Mouse (Mus musculus) midbrain, embryonic 13.5 days (tissue): ENCODE data around the gene Gpr87. TPM values are rescaled to one million over a fixed set of nuclear protein-coding genes. Genes with fewer than 3 reads are reported as not detected.

ENCODE experiments used
- ATAC-seq: fragments of 200-750 bp; cut with Nextera tagmentation; 2 replicates; pipeline ENCODE4 v1.8.0; 2017; ENCODE audit warnings: mild to moderate bottlenecking, moderate TSS enrichment, moderate library complexity
- H3K27ac ChIP-seq: fragments of 300-500 bp; sonication (generic); 2 replicates; pipeline ENCODE4 v1.5.1; 2015; ENCODE audit warnings: inconsistent platforms, mild to moderate bottlenecking, moderate library complexity
- H3K27me3 ChIP-seq: fragments of 300-500 bp; sonication (generic); 2 replicates; pipeline ENCODE4 v1.6.1; 2015; ENCODE audit warnings: mild to moderate bottlenecking, inconsistent platforms
- H3K36me3 ChIP-seq: fragments of 300-500 bp; sonication (generic); 2 replicates; pipeline ENCODE4 v1.6.1; 2015; ENCODE audit warnings: mild to moderate bottlenecking, inconsistent platforms
- H3K4me1 ChIP-seq: fragments of 300-500 bp; sonication (generic); replicated peaks from 2 replicates; pipeline ENCODE4 v1.6.1; 2015; ENCODE audit warnings: inconsistent platforms
- H3K4me2 ChIP-seq: fragments of 300-500 bp; sonication (generic); replicated peaks from 2 replicates; pipeline ENCODE4 v1.6.1; 2015; ENCODE audit warnings: moderate library complexity, mild to moderate bottlenecking, inconsistent platforms
- H3K4me3 ChIP-seq: fragments of 300-500 bp; sonication (generic); replicated peaks from 2 replicates; pipeline ENCODE4 v1.5.1; 2015; ENCODE audit warnings: mild to moderate bottlenecking, inconsistent platforms
- H3K9ac ChIP-seq: fragments of 300-500 bp; sonication (generic); replicated peaks from 2 replicates; pipeline ENCODE4 v1.6.1; 2015; ENCODE audit warnings: mild to moderate bottlenecking, inconsistent platforms
- H3K9me3 ChIP-seq: fragments of 300-500 bp; sonication (generic); 2 replicates; pipeline ENCODE4 v1.6.1; 2016; ENCODE audit warnings: mild to moderate bottlenecking, inconsistent platforms
- WGBS: fragments of 180-500 bp; shearing (Covaris S2); methylation state at CpG from one replicate; pipeline ENCODE4 v1.1.7; 2015; 5-methylcytosine and 5-hydroxymethylcytosine counted together
- polyA plus RNA-seq: library from polyadenylated mRNA; unstranded; fragments of >200 nt; fragmentation: Nextera tagmentation; extraction: Ambion mirVana; gene quantifications from 2 replicates; pipeline ENCODE4 v1.2.1, GENCODE M21; 2015

Gene Gpr87
- polyA plus RNA-seq, 1 experiment from 2014 or later = 0.19 TPM

DNA sequence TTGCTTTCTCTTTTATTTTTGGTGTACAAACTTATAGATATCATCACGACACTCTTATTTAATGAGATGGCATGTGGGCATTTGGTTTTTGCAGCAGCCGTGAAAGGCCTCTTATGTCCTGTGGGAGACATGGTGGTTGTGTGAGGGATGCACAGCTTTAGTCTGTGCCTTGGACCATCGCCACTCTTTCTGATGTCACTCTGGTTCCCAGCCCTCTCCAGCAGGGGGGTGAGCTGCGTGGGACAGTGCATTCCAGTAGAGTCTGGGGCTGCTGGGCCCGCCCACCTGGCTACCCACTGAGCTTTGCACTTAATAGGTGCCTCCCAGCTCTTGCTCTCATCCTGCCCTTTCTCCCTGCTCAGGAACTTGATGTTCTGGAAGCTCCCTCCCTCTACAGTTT, 13.8 kb downstream of the Gpr87 start:
- Histone ChIP-seq H3K4me1 (0 out of 2 replicates have a peak, but pooled peaks cover 3% of the 10 kb centered on the region), H3K4me2 (no peak overlapping the region), H3K36me3 (no peaks in the 10 kb centered on the region), H3K9ac (no peak overlapping the region), H3K27me3 (no peaks in the 10 kb centered on the region), H3K9me3 (no peaks in the 10 kb centered on the region), H3K27ac (no peak overlapping the region), H3K4me3 (no peak overlapping the region)
- WGBS = 68% methylated on average over 5 of the region's 5 CpGs
- no peak for ATAC-seq

GRCm38 (mm10) chr3:59176871-59177270, 18.0 kb downstream of the Gpr87 start:
- Histone ChIP-seq H3K36me3 (no peaks in the 10 kb centered on the region), H3K9me3 (no peaks in the 10 kb centered on the region), H3K4me3 (no peak overlapping the region), H3K9ac (no peak overlapping the region), H3K4me2 (no peak overlapping the region), H3K4me1 (0 out of 2 replicates have a peak, but pooled peaks cover under 1% of the 10 kb centered on the region), H3K27me3 (no peaks in the 10 kb centered on the region), H3K27ac (no peak overlapping the region)
- WGBS = 75% methylated on average over 5 of the region's 5 CpGs
- ATAC-seq = no peak

DNA sequence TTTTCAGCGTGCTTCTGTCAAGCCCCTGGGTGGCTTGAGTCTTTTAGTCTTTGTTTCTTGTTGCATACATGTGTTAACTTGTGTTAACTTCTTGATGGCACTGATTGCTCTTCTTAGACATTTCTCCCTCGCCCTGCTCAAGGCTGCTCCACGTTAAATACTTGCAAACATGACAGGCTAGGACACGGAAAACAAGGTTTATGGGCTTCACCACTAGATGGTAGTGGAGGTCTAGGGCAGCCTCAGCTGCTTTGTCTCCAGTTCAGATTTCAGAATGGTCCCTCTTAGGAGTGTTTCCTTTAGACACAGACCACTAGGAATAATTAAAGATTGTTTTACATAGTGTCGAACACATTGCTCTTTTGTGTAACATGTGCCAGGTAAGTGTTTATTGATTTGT, 19.7 kb downstream of the Gpr87 start:
- peak; percentile 77 for ATAC-seq
- no peaks in the 10 kb centered on the region for H3K27me3 ChIP-seq
- no peak overlapping the region for H3K4me3 ChIP-seq

DNA sequence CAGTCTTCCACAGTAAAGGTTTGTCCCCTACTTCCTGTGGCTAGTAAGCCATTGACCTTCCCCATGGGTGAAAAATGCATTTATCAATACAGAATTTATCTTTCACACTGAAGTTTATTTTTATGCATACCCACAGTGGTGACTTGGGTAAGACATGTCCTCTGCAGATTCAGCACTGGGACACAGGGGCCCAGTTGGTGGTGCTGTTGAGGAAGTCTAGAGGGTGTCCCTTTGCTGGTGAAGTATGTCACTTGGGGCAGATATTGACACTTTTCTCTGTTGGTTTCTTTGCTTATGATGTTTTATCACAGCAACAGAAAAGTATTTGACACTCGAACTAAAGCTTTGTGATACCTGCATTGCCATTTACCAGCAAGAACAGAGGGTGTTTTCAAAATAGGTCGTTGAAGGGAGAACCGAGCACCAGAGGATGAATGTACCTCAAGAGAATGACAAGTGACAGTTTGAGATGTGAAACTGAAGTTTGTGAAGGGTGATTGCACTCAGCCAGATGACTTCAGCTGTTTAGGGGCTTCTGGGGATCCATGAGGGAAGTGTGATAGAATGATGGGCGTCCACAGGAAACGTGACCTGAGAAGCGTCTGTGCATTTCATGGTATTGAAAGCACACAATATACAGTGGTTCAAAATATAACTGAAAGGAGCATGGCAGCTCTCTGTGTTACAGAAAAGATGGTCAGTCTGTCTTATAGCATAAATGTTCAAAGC, 20.3 kb downstream of the Gpr87 start:
- ATAC-seq = no peak
- H3K9me3 ChIP-seq = no peaks in the 10 kb centered on the region
- WGBS = 89% methylated on average over 6 of the region's 6 CpGs
- H3K4me1 ChIP-seq = no peaks in the 10 kb centered on the region
- H3K9ac ChIP-seq = no peak overlapping the region
- no peak overlapping the region for H3K4me2 ChIP-seq
- H3K36me3 ChIP-seq = no peaks in the 10 kb centered on the region
- no peak overlapping the region for H3K27ac ChIP-seq
- no peak overlapping the region for H3K4me3 ChIP-seq
- H3K27me3 ChIP-seq = no peaks in the 10 kb centered on the region

More for the DNA sequence above, 19.7 kb downstream of the Gpr87 start:
- H3K4me2 ChIP-seq = no peak overlapping the region
- 40% methylated on average over 5 of the region's 5 CpGs for WGBS
- no peak overlapping the region for H3K9ac ChIP-seq
- H3K9me3 ChIP-seq = no peaks in the 10 kb centered on the region
- no peaks in the 10 kb centered on the region for H3K36me3 ChIP-seq
- no peak overlapping the region for H3K27ac ChIP-seq
- no peaks in the 10 kb centered on the region for H3K4me1 ChIP-seq

DNA sequence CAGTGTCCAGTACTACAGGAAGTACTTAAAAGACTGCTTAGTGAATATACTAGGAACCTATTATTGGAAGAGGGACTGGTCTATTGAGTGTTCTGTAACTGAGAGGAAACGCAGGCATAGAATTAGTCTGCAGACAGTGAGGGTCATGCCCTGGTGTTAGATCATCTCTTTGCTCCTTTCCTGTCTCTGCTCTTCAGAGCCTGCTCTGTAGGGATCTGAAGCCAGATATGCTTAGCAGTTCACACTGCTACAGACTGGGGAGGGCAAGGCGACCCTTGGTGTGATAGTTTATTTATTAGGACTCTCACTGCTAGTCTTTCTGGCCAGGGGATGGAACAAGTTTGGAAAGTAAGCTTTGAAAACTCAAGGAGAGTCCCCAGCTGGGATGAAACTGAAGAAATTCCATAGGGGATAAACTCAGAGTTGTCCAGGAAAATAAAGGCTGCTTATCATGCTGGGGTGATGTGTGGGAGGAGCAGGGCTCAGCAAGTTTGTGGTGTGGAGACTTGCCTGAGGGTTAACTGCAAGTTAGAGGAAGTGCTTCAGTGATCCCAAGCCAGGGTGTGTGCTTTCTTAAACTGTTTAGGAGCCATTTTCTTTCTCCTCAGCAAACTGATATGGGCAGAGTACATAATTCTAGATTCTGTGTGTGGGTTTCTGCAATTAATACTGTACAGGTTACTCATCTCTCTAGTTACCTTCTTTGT, 24.8 kb downstream of the Gpr87 start:
- no peak for ATAC-seq
- Histone ChIP-seq H3K4me2 (no peak overlapping the region), H3K4me1 (no peaks in the 10 kb centered on the region), H3K9ac (no peak overlapping the region), H3K9me3 (no peaks in the 10 kb centered on the region), H3K27me3 (no peaks in the 10 kb centered on the region), H3K4me3 (no peak overlapping the region), H3K36me3 (no peaks in the 10 kb centered on the region), H3K27ac (no peak overlapping the region)
- WGBS = 61% methylated on average over 2 of the region's 2 CpGs

DNA sequence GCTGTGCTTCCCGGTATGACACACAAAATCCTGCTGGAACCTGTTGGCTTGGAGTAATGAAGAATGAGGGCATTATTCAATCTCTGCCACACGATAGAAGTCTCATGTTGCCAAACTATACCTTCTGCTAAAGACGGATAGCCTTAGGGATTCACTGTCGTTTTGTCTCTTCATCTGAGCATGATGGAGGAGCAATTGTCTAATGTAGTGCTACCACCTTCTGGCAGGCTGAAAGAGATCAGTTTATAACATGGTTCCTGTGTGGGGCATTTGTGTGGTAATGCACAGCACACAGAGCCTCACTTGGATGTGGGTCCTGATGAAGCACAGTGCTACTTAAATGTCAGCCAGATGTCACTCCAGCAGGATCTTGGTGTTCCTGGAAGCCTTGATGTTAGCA, 25.7 kb downstream of the Gpr87 start:
- H3K4me1 ChIP-seq = no peaks in the 10 kb centered on the region
- no peak overlapping the region for H3K9ac ChIP-seq
- WGBS = 89% methylated on average over 4 of the region's 4 CpGs
- H3K4me3 ChIP-seq = no peak overlapping the region
- H3K27ac ChIP-seq = no peak overlapping the region
- ATAC-seq = no peak
- H3K36me3 ChIP-seq = no peaks in the 10 kb centered on the region
- no peaks in the 10 kb centered on the region for H3K9me3 ChIP-seq
- H3K4me2 ChIP-seq = no peak overlapping the region
- no peaks in the 10 kb centered on the region for H3K27me3 ChIP-seq

- Histone ChIP-seq H3K27me3 (no peaks in the 10 kb centered on the region), H3K36me3 (no peaks in the 10 kb centered on the region), H3K9ac (no peak overlapping the region), H3K9me3 (no peaks in the 10 kb centered on the region), H3K4me1 (no peaks in the 10 kb centered on the region), H3K4me3 (no peak overlapping the region), H3K4me2 (no peak overlapping the region), H3K27ac (no peak overlapping the region)
- ATAC-seq = no peak
- WGBS = 93% methylated on average over 6 of the region's 6 CpGs
Observed at GRCm38 (mm10) chr3:59168476-59168875, 26.4 kb downstream of the Gpr87 start.

DNA sequence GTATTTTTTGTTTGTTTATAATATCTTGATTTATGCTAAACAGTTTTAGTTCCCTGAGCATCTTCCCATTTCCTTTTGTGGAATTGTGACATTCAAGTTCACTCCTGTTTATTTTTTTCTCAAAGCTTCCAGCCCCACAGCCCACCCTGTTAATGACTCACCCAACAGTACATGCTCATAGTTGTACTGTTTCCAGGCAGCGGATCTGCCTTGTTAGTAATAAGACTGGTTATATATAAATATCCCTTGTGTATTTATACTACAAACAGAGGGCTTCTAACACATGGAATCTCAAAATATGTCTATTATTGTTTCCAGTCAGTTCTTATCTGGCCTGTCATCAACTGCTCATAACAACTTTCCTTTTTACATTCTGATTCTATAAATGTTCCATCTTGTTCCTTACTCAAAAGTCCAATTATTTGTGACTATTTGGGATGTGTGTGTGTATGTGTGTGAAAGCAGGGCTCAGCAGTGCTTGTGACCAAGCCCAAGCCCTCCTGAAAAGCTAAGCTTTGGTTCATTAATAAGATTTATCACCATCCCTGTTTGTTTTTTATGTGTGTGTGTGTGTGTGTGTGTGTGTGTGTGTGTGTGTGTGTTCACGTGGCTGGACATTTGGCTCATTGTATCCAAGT, 27.4 kb downstream of the Gpr87 start:
- ATAC-seq = no peak
- no peak overlapping the region for H3K27ac ChIP-seq
- no peaks in the 10 kb centered on the region for H3K4me1 ChIP-seq
- H3K4me3 ChIP-seq = no peak overlapping the region
- WGBS = 94% methylated on average over 2 of the region's 2 CpGs
- H3K36me3 ChIP-seq = no peaks in the 10 kb centered on the region
- no peaks in the 10 kb centered on the region for H3K27me3 ChIP-seq
- no peak overlapping the region for H3K4me2 ChIP-seq
- H3K9ac ChIP-seq = no peak overlapping the region
- no peaks in the 10 kb centered on the region for H3K9me3 ChIP-seq

DNA sequence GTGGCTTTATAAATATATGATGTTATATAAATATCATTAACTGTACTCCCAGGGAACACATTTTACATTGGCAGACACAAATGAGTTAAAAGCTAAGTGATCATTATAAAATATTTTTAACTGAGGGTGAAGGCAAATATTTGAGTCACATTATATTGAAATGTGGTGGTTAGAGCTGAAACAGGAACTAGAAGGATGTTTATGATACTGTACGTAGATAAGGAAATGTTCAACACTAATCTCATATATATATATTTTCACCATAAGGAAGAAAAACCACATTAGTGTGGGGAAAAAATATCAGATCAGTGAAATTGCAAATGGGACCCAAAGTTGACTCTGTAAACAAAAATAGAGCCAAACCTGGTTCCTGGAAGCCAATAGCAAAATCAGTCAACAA, 34.4 kb downstream of the Gpr87 start:
- Histone ChIP-seq H3K4me2 (no peak overlapping the region), H3K9ac (no peak overlapping the region), H3K27me3 (no peaks in the 10 kb centered on the region), H3K9me3 (no peaks in the 10 kb centered on the region), H3K27ac (no peak overlapping the region), H3K4me1 (no peaks in the 10 kb centered on the region), H3K4me3 (no peak overlapping the region), H3K36me3 (no peaks in the 10 kb centered on the region)
- no peak for ATAC-seq
- WGBS = 94% methylated on average over 1 of the region's 1 CpGs

- ATAC-seq = no peak
Observed at GRCm38 (mm10) chr3:59157048-59157447, 37.9 kb downstream of the Gpr87 start.

DNA sequence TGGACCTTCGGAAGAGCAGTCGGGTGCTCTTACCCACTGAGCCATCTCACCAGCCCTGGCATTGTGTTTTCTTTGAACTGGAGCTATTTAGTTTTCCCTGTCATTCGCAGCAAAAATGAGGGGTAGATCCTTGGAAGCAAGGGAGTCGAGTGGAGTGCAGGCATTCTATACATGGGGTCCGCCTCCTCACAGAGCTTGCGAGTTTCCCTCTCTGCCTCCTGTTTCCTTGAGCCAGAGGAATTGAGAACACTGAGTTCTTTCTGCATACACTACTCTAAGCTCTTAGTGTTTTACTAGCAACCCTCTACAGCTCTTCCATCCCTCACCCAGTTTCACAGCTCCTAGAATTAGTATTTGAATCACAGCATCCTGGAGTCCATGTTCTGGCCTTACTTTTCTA, 39.5 kb downstream of the Gpr87 start:
- WGBS = 94% methylated on average over 6 of the region's 6 CpGs
- H3K36me3 ChIP-seq = no peaks in the 10 kb centered on the region
- no peak for ATAC-seq
- no peaks in the 10 kb centered on the region for H3K27me3 ChIP-seq
- no peak overlapping the region for H3K4me3 ChIP-seq
- H3K9ac ChIP-seq = no peak overlapping the region
- H3K4me1 ChIP-seq = no peaks in the 10 kb centered on the region
- no peaks in the 10 kb centered on the region for H3K9me3 ChIP-seq
- H3K4me2 ChIP-seq = no peak overlapping the region
- no peak overlapping the region for H3K27ac ChIP-seq

More at GRCm38 (mm10) chr3:59157048-59157447, 37.9 kb downstream of the Gpr87 start:
- Histone ChIP-seq H3K27me3 (no peaks in the 10 kb centered on the region), H3K4me2 (no peak overlapping the region), H3K9me3 (no peaks in the 10 kb centered on the region), H3K4me3 (no peak overlapping the region), H3K36me3 (no peaks in the 10 kb centered on the region), H3K27ac (no peak overlapping the region), H3K4me1 (no peaks in the 10 kb centered on the region), H3K9ac (no peak overlapping the region)
- 98% methylated on average over 5 of the region's 5 CpGs for WGBS

DNA sequence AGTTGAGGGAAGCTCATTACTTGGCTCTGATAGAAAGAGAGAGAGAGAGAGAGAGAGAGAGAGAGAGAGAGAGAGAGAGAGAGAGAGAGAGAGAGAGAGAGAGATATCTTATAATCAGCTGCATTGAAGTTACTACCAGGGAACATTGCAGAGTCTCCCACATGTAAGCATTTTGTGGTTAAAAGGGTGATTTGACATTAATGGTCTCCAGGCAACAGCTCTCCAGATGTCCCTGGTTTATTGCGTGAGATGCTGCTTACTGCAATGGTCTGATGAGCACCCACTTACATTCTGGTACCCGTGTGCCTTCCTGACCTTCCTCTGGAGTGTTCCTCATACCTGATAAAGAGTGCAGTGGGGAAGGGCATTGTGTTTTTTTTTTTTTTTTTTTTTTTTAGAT, 40.0 kb downstream of the Gpr87 start:
- no peak for ATAC-seq

More for the DNA sequence above, 40.0 kb downstream of the Gpr87 start:
- 96% methylated on average over 2 of the region's 2 CpGs for WGBS
- H3K27me3 ChIP-seq = no peaks in the 10 kb centered on the region
- H3K4me3 ChIP-seq = no peak overlapping the region
- H3K4me1 ChIP-seq = no peaks in the 10 kb centered on the region
- H3K9me3 ChIP-seq = no peaks in the 10 kb centered on the region
- no peak overlapping the region for H3K9ac ChIP-seq
- no peak overlapping the region for H3K27ac ChIP-seq
- H3K4me2 ChIP-seq = no peak overlapping the region
- no peaks in the 10 kb centered on the region for H3K36me3 ChIP-seq
